Mouse (Mus musculus): ENCODE data around the gene Zfp618. TPM values are rescaled to one million over a fixed set of nuclear protein-coding genes. Genes with fewer than 3 reads are reported as not detected.
A peak's percentile ranks its signal among the peaks of the same experiment; 100 is the strongest.

Zfp618 gene
- polyA plus RNA-seq, 1 experiment from 2014 or later = 9.2 TPM

GRCm38 (mm10) chr4:63004519-63004918 is 39.1 kb downstream of the Zfp618 start:
- H3K4me1 ChIP-seq (ENCODE audit: control insufficient read depth, low read depth, low read length) = peaks cover 18% of the 10 kb centered on the region
- H3K27me3 ChIP-seq (ENCODE audit: control insufficient read depth, insufficient read depth, low read depth, low read length) = no peaks in the 10 kb centered on the region
- H3K36me3 ChIP-seq (ENCODE audit: control insufficient read depth, insufficient read depth) = no peaks in the 10 kb centered on the region
- no peak overlapping the region for H3K4me2 ChIP-seq (ENCODE audit: low read depth, low read length)
- WGBS (ENCODE audit: insufficient replicate concordance) = 72% methylated on average over 11 of the region's 11 CpGs
- H3K27ac ChIP-seq (ENCODE audit: low read length) = no peak overlapping the region
- no peak overlapping the region for H3K9ac ChIP-seq (ENCODE audit: low read depth, low read length)
- H3K4me3 ChIP-seq (ENCODE audit: low read depth, low read length) = no peak overlapping the region
- no peaks in the 10 kb centered on the region for H3K9me3 ChIP-seq (replicated peaks; ENCODE audit: control insufficient read depth, low read length)
- ATAC-seq (ENCODE audit: low read depth) = no peak

- Histone ChIP-seq H3K9ac (ENCODE audit: low read depth, low read length) (no peak overlapping the region), H3K27me3 (ENCODE audit: control insufficient read depth, insufficient read depth, low read depth, low read length) (no peaks in the 10 kb centered on the region), H3K36me3 (ENCODE audit: control insufficient read depth, insufficient read depth) (no peaks in the 10 kb centered on the region), H3K9me3 (replicated peaks; ENCODE audit: control insufficient read depth, low read length) (no peaks in the 10 kb centered on the region), H3K4me2 (ENCODE audit: low read depth, low read length) (no peak overlapping the region), H3K27ac (ENCODE audit: low read length) (peak overlapping the region; percentile 71), H3K4me3 (ENCODE audit: low read depth, low read length) (no peak overlapping the region), H3K4me1 (ENCODE audit: control insufficient read depth, low read depth, low read length) (peaks cover 12% of the 10 kb centered on the region)
- peak; percentile 47 for ATAC-seq (ENCODE audit: low read depth)
- WGBS (ENCODE audit: insufficient replicate concordance) = 52% methylated on average over 10 of the region's 10 CpGs
Measured at GRCm38 (mm10) chr4:63005446-63006185, 40.2 kb downstream of the Zfp618 start.

DNA sequence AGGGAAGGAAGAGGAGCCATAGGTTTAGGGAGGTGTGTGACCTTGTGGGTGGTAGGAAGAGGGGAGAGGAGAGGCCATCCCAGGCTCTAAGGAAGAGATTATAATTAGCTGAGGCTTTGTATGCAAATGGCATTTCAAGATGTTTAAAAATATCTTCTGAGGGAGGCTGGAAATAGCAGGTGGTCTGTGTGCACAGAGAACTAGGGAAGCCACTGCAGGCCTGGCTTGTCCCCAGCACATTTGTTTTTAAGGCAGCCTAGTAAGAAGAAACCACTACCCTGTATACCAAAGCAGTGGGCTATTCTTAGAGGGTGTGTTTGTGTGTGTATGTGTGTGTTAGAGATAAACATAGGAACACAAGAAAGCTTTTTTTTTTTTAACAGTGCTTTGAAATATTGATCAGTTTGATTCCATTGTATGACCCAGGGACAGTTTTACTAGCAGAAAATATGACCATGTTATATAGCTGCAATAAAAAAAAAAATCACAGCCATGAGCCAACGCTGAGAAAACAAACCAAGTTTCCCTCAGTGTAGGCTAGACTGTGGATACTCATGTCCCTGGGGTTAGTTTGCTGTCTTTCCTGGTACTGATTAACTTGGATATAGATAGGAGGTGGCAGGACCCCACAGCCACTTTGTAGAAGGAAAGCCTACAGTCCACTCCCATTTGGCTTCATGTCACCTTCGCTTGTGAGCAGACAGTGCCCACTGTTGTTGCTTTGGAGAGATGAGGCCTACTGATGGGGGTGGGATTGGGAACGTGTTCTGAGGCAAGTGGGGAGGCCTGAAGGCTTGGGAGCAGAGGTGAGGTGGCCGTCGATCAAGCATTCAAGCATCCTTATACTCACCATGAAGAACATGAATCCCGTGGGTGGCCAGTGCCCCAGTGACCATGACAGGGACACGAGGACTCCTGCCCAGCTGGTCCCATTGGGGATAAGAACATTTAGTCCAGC is 41.1 kb downstream of the Zfp618 start:
- peaks cover 12% of the 10 kb centered on the region for H3K4me1 ChIP-seq (ENCODE audit: control insufficient read depth, low read depth, low read length)
- H3K4me2 ChIP-seq (ENCODE audit: low read depth, low read length) = no peak overlapping the region
- H3K27ac ChIP-seq (ENCODE audit: low read length) = peak overlapping the region; percentile 72
- H3K9me3 ChIP-seq (replicated peaks; ENCODE audit: control insufficient read depth, low read length) = no peaks in the 10 kb centered on the region
- no peak overlapping the region; the same call in 1 of the 2 replicates for H3K9ac ChIP-seq (ENCODE audit: low read depth, low read length)
- peak; percentile 78 for ATAC-seq (ENCODE audit: low read depth)
- no peak overlapping the region for H3K4me3 ChIP-seq (ENCODE audit: low read depth, low read length)
- no peaks in the 10 kb centered on the region for H3K36me3 ChIP-seq (ENCODE audit: control insufficient read depth, insufficient read depth)
- 43% methylated on average over 7 of the region's 7 CpGs for WGBS (ENCODE audit: insufficient replicate concordance)
- no peaks in the 10 kb centered on the region for H3K27me3 ChIP-seq (ENCODE audit: control insufficient read depth, insufficient read depth, low read depth, low read length)

- no peaks in the 10 kb centered on the region for H3K27me3 ChIP-seq (ENCODE audit: control insufficient read depth, insufficient read depth, low read depth, low read length)
- H3K4me2 ChIP-seq (ENCODE audit: low read depth, low read length) = no peak overlapping the region
- H3K27ac ChIP-seq (ENCODE audit: low read length) = no peak overlapping the region
- H3K4me3 ChIP-seq (ENCODE audit: low read depth, low read length) = no peak overlapping the region
- H3K4me1 ChIP-seq (ENCODE audit: control insufficient read depth, low read depth, low read length) = peaks cover 12% of the 10 kb centered on the region
- 79% methylated on average over 9 of the region's 9 CpGs for WGBS (ENCODE audit: insufficient replicate concordance)
- H3K36me3 ChIP-seq (ENCODE audit: control insufficient read depth, insufficient read depth) = no peaks in the 10 kb centered on the region
- no peaks in the 10 kb centered on the region for H3K9me3 ChIP-seq (replicated peaks; ENCODE audit: control insufficient read depth, low read length)
- ATAC-seq (ENCODE audit: low read depth) = no peak
- no peak overlapping the region for H3K9ac ChIP-seq (ENCODE audit: low read depth, low read length)
Measured at GRCm38 (mm10) chr4:63008206-63008605, 42.8 kb downstream of the Zfp618 start.

GRCm38 (mm10) chr4:63008822-63009221 is 43.4 kb downstream of the Zfp618 start:
- Histone ChIP-seq H3K36me3 (ENCODE audit: control insufficient read depth, insufficient read depth) (no peaks in the 10 kb centered on the region), H3K9me3 (replicated peaks; ENCODE audit: control insufficient read depth, low read length) (no peaks in the 10 kb centered on the region), H3K9ac (ENCODE audit: low read depth, low read length) (no peak overlapping the region), H3K27ac (ENCODE audit: low read length) (no peak overlapping the region), H3K27me3 (ENCODE audit: control insufficient read depth, insufficient read depth, low read depth, low read length) (no peaks in the 10 kb centered on the region), H3K4me2 (ENCODE audit: low read depth, low read length) (no peak overlapping the region), H3K4me1 (ENCODE audit: control insufficient read depth, low read depth, low read length) (peaks cover 12% of the 10 kb centered on the region), H3K4me3 (ENCODE audit: low read depth, low read length) (no peak overlapping the region)
- WGBS (ENCODE audit: insufficient replicate concordance) = 43% methylated on average over 3 of the region's 3 CpGs
- no peak for ATAC-seq (ENCODE audit: low read depth)

DNA sequence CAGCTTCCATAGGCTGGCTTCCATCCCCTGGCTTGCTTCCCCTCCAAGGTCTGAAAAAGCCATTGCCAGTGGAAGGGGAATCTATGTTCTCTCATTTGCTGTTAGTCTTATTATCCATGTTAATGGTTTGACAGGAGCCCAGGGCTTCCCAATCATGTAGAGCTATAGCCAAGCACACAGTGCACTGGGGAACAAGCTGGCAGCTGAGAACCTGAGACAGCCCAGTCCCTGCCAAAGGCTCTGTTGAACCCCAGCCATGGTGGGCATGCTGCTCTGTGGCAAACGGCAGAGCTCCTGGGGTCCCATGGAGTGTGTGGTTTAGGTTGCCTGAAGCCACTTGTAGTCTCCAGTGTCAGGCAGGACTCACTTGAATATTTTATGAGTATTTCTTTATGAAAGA is 44.4 kb downstream of the Zfp618 start:
- Histone ChIP-seq H3K4me1 (ENCODE audit: control insufficient read depth, low read depth, low read length) (peaks cover 11% of the 10 kb centered on the region), H3K27me3 (ENCODE audit: control insufficient read depth, insufficient read depth, low read depth, low read length) (no peaks in the 10 kb centered on the region), H3K9me3 (replicated peaks; ENCODE audit: control insufficient read depth, low read length) (no peaks in the 10 kb centered on the region), H3K9ac (ENCODE audit: low read depth, low read length) (no peak overlapping the region), H3K36me3 (ENCODE audit: control insufficient read depth, insufficient read depth) (no peaks in the 10 kb centered on the region), H3K4me3 (ENCODE audit: low read depth, low read length) (no peak overlapping the region), H3K27ac (ENCODE audit: low read length) (no peak overlapping the region), H3K4me2 (ENCODE audit: low read depth, low read length) (no peak overlapping the region)
- WGBS (ENCODE audit: insufficient replicate concordance) = 84% methylated on average over 1 of the region's 1 CpGs
- ATAC-seq (ENCODE audit: low read depth) = no peak

GRCm38 (mm10) chr4:63010226-63010625 is 44.9 kb downstream of the Zfp618 start:
- Histone ChIP-seq H3K36me3 (ENCODE audit: control insufficient read depth, insufficient read depth) (no peaks in the 10 kb centered on the region), H3K27ac (ENCODE audit: low read length) (no peak overlapping the region), H3K9me3 (replicated peaks; ENCODE audit: control insufficient read depth, low read length) (no peaks in the 10 kb centered on the region), H3K4me3 (ENCODE audit: low read depth, low read length) (no peak overlapping the region), H3K4me1 (ENCODE audit: control insufficient read depth, low read depth, low read length) (peaks cover 8% of the 10 kb centered on the region), H3K4me2 (ENCODE audit: low read depth, low read length) (no peak overlapping the region), H3K9ac (ENCODE audit: low read depth, low read length) (no peak overlapping the region), H3K27me3 (ENCODE audit: control insufficient read depth, insufficient read depth, low read depth, low read length) (no peaks in the 10 kb centered on the region)
- no peak for ATAC-seq (ENCODE audit: low read depth)
- 59% methylated on average over 4 of the region's 4 CpGs for WGBS (ENCODE audit: insufficient replicate concordance)

GRCm38 (mm10) chr4:63018616-63019015 is 53.2 kb downstream of the Zfp618 start:
- Histone ChIP-seq H3K36me3 (ENCODE audit: control insufficient read depth, insufficient read depth) (no peaks in the 10 kb centered on the region), H3K4me2 (ENCODE audit: low read depth, low read length) (no peak overlapping the region), H3K9me3 (replicated peaks; ENCODE audit: control insufficient read depth, low read length) (no peaks in the 10 kb centered on the region), H3K27ac (ENCODE audit: low read length) (no peak overlapping the region), H3K27me3 (ENCODE audit: control insufficient read depth, insufficient read depth, low read depth, low read length) (no peaks in the 10 kb centered on the region), H3K4me3 (ENCODE audit: low read depth, low read length) (no peak overlapping the region), H3K4me1 (ENCODE audit: control insufficient read depth, low read depth, low read length) (peaks cover 2% of the 10 kb centered on the region; the same call in 1 of the 2 replicates), H3K9ac (ENCODE audit: low read depth, low read length) (no peak overlapping the region)
- no peak for ATAC-seq (ENCODE audit: low read depth)
- WGBS (ENCODE audit: insufficient replicate concordance) = 73% methylated on average over 10 of the region's 10 CpGs

GRCm38 (mm10) chr4:63019428-63019858 is 54.1 kb downstream of the Zfp618 start:
- no peaks in the 10 kb centered on the region for H3K36me3 ChIP-seq (ENCODE audit: control insufficient read depth, insufficient read depth)
- peak; percentile 80 for ATAC-seq (ENCODE audit: low read depth)
- WGBS (ENCODE audit: insufficient replicate concordance) = 58% methylated on average over 4 of the region's 4 CpGs
- H3K9me3 ChIP-seq (replicated peaks; ENCODE audit: control insufficient read depth, low read length) = no peaks in the 10 kb centered on the region
- no peak overlapping the region for H3K27ac ChIP-seq (ENCODE audit: low read length)
- H3K4me2 ChIP-seq (ENCODE audit: low read depth, low read length) = no peak overlapping the region
- no peak overlapping the region for H3K9ac ChIP-seq (ENCODE audit: low read depth, low read length)
- H3K4me3 ChIP-seq (ENCODE audit: low read depth, low read length) = no peak overlapping the region
- H3K27me3 ChIP-seq (ENCODE audit: control insufficient read depth, insufficient read depth, low read depth, low read length) = no peaks in the 10 kb centered on the region
- peaks cover 2% of the 10 kb centered on the region; the same call in 1 of the 2 replicates for H3K4me1 ChIP-seq (ENCODE audit: control insufficient read depth, low read depth, low read length)
